Comparison of ENCODE assay signal across 18 mouse cellular contexts in genomic region chr11:68756456-68757348, GRCm38 (mm10).
DNase-seq lines count a peak whose midpoint lies in the region; ATAC-seq lines count a peak whose summit lies in the region.
"Had no signal": no experiment of that assay in that cellular context is flagged by ENCODE, and none has a peak within 500 bp of the region (broad histone marks: within the 10 kb centered on the region; RNA-seq: fewer than 3 reads in every experiment).

No protein-coding gene starts in this region.

- H3K4me3 ChIP-seq in forebrain, embryonic 16.5 days (replicated peaks; ENCODE audit: low read length) = no peak overlapping the region
- no peak overlapping the region for H3K4me3 ChIP-seq in forebrain, embryonic 10.5 days
- H3K4me3 ChIP-seq in embryonic facial prominence, embryonic 15.5 days (replicated peaks) = no peak overlapping the region
- H3K4me3 ChIP-seq: heart, embryonic 10.5 days; limb, embryonic 12.5 days had no signal

- H3K36me3 ChIP-seq in forebrain, embryonic 16.5 days (ENCODE audit: control insufficient read depth, insufficient read depth) = peaks cover 3% of the 10 kb centered on the region; the same call in 1 of the 2 replicates
- peaks cover 79% of the 10 kb centered on the region for H3K36me3 ChIP-seq in forebrain, embryonic 10.5 days (replicated peaks)
- H3K36me3 ChIP-seq in embryonic facial prominence, embryonic 15.5 days = peaks cover 19% of the 10 kb centered on the region
- H3K36me3 ChIP-seq: G1E had no signal

- H3K4me1 ChIP-seq in forebrain, embryonic 16.5 days (replicated peaks; ENCODE audit: control insufficient read depth, insufficient read depth, low read length) = peaks cover 13% of the 10 kb centered on the region
- peaks cover 32% of the 10 kb centered on the region for H3K4me1 ChIP-seq in forebrain, embryonic 10.5 days
- H3K4me1 ChIP-seq in embryonic facial prominence, embryonic 15.5 days = peaks cover 50% of the 10 kb centered on the region

- peak; percentile 55 to 69 for DNase-seq in cerebellum, adult 18-20 months
- DNase-seq in forebrain, embryonic 10.5 days (ENCODE audit: extremely low spot score, low spot score) = no peak
- peak; percentile 68 for DNase-seq in brain, adult 2 months (ENCODE audit: low read depth, low spot score)
- no peak for DNase-seq in c-Kit-positive CD71-positive TER-119-positive erythroid progenitor cells, embryonic 14.5 days (ENCODE audit: low spot score)
- DNase-seq in heart, adult 11 months = no peak
- DNase-seq: adrenal gland, postnatal 36 days; heart, postnatal 10 days; kidney, adult 11 months; lung, embryonic 14.5 days; lung, postnatal 36 days; retina, postnatal 1 day had no signal

- no peak overlapping the region for H3K4me2 ChIP-seq in forebrain, embryonic 16.5 days (ENCODE audit: low read length)
- H3K4me2 ChIP-seq in embryonic facial prominence, embryonic 15.5 days (replicated peaks) = no peak overlapping the region
- H3K4me2 ChIP-seq: limb, embryonic 12.5 days; lung, embryonic 14.5 days; midbrain, embryonic 11.5 days had no signal

- no peaks in the 10 kb centered on the region for H3K27me3 ChIP-seq in forebrain, embryonic 16.5 days (replicated peaks; ENCODE audit: control insufficient read depth, insufficient read depth, low read length)
- H3K27me3 ChIP-seq in forebrain, embryonic 10.5 days (ENCODE audit: poor library complexity, severe bottlenecking) = no peaks in the 10 kb centered on the region
- H3K27me3 ChIP-seq in embryonic facial prominence, embryonic 15.5 days = no peaks in the 10 kb centered on the region
- H3K27me3 ChIP-seq: limb, embryonic 12.5 days had no signal

- H3K9ac ChIP-seq in forebrain, embryonic 16.5 days (replicated peaks; ENCODE audit: low read depth, low read length) = no peak overlapping the region
- no peak overlapping the region for H3K9ac ChIP-seq in embryonic facial prominence, embryonic 15.5 days
- H3K9ac ChIP-seq: limb, embryonic 12.5 days; lung, embryonic 14.5 days had no signal

- H3K27ac ChIP-seq in forebrain, embryonic 16.5 days (ENCODE audit: low read length) = peak overlapping the region; percentile 23; the same call in 1 of the 2 replicates
- no peak overlapping the region for H3K27ac ChIP-seq in forebrain, embryonic 10.5 days
- peak overlapping the region; percentile 67 for H3K27ac ChIP-seq in embryonic facial prominence, embryonic 15.5 days (replicated peaks)
- H3K27ac ChIP-seq: heart, embryonic 10.5 days had no signal

- WGBS in forebrain, embryonic 16.5 days = 67% methylated on average over 11 of the region's 11 CpGs
- WGBS in forebrain, embryonic 10.5 days = 76% methylated on average over 11 of the region's 11 CpGs
- 46% methylated on average over 11 of the region's 11 CpGs for WGBS in embryonic facial prominence, embryonic 15.5 days

- ATAC-seq in cerebellum, adult (ENCODE audit: insufficient number of reproducible peaks, low FRiP score, low TSS enrichment) = no peak
- ATAC-seq in forebrain, embryonic 16.5 days = no peak
- peak; percentile 61; the same call in 1 of the 2 replicates for ATAC-seq in embryonic facial prominence, embryonic 15.5 days (ENCODE audit: insufficient number of reproducible peaks, low FRiP score, low TSS enrichment, low read depth)

- H3K9me3 ChIP-seq in forebrain, embryonic 16.5 days (ENCODE audit: control insufficient read depth, low read length) = no peaks in the 10 kb centered on the region
- no peaks in the 10 kb centered on the region for H3K9me3 ChIP-seq in forebrain, embryonic 10.5 days
- no peaks in the 10 kb centered on the region for H3K9me3 ChIP-seq in embryonic facial prominence, embryonic 15.5 days (replicated peaks)
- H3K9me3 ChIP-seq: G1E; heart, embryonic 10.5 days; limb, embryonic 12.5 days had no signal

Comparison
In these comparisons a context has a peak if more than half of its experiments do, and no peak if none do; other contexts are left out.
1. DNase-seq: peak in cerebellum, adult 18-20 months (2 of 2) and brain, adult 2 months (single experiment); none in forebrain, embryonic 10.5 days (single experiment), c-Kit-positive CD71-positive TER-119-positive erythroid progenitor cells, embryonic 14.5 days (single experiment) and heart, adult 11 months (single experiment).